Mouse (Mus musculus) CD8-positive naive resting alpha-beta T cell, adult 57 days (primary cell): ENCODE data around the gene Sh3bgr. TPM values are rescaled to one million over a fixed set of nuclear protein-coding genes. Genes with fewer than 3 reads are reported as not detected.

ENCODE experiments used
- total RNA-seq: library from RNA; stranded (reverse); gene quantifications from one replicate; pipeline ENCODE4 v1.2.4, GENCODE M21; 2023

Sh3bgr gene
- not detected for total RNA-seq

GRCm38 (mm10) chr16:96199913-96200701 lies at the start of gene Sh3bgr:
TSS of gene Sh3bgr (plus strand) at chr16:96200450.

GRCm38 (mm10) chr16:96191531-96192506 lies 8.4 kb upstream of the Sh3bgr start, which contains the start of gene Lca5l:
TSS of gene Lca5l (minus strand) at chr16:96192271.

GRCm38 (mm10) chr16:96235366-96235970 lies 35.2 kb downstream of the Sh3bgr start, which contains the start of gene B3galt5:
TSS of gene B3galt5 (plus strand) at chr16:96235801.

Other genes starting within 250 kb of the Sh3bgr start
- gene Psmg1, start 209.5 kb upstream of the Sh3bgr start, total RNA-seq, result 15.3 TPM
- gene Brwd1, start 117.9 kb upstream of the Sh3bgr start, total RNA-seq, result 151 TPM
- 147 TPM for gene Hmgn1, start 72.7 kb upstream of the Sh3bgr start, total RNA-seq
- gene Wrb, start 55.0 kb upstream of the Sh3bgr start, total RNA-seq, result 6.7 TPM
- not detected for gene Lca5l, start 8.2 kb upstream of the Sh3bgr start, total RNA-seq
- gene B3galt5, start 35.4 kb downstream of the Sh3bgr start, total RNA-seq, result 0.43 TPM
- 0.18 TPM for gene Itgb2l, start 243.2 kb downstream of the Sh3bgr start, total RNA-seq